Comparison of ENCODE assay signal across 8 mouse cellular contexts in the genomic region with DNA sequence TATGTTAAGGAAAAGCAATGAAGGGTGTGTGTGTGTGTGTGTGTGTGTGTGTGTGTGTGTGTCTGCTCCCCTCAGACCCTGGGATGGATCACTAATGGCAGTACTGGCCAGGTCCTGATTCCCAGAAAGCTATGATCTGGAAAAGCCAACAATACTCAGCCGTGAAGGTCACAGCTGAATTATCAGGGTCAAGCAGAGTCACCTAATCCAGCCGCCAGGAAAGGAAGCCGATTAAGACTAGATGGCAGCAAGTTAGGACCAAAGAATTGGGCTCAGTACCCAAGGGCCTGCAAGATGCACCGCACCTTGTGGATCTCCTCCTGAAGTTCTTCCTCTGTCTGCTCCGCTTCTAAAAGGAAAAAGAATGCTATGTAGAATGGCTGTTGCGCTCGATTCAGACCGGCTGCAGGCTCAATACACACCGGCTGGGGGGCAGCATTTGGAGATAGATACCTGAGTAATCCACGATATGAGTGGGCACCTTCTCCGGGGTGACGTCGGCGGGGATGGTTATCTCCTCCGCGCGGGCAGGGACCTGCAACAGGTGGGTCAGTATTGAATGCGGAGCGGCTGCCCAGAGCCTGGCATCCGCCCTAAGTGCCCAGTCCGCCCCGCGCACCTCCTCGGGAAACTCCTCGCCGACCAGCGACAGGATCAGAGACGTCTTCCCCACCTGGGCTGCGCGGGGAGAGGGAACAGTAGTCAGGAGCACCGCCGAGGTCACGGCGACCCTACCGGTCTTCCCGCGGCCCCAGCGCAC. TPM values are rescaled to one million over a fixed set of nuclear protein-coding genes. Genes with fewer than 3 reads are reported as not detected.
DNase-seq lines count a peak whose midpoint lies in the region; ATAC-seq and TF ChIP-seq lines count a peak whose summit lies in the region.

No protein-coding gene starts in this region.

- peak; percentile 37 for ATAC-seq in forebrain, embryonic 14.5 days
- 0 out of 2 replicates have a peak, but pooled peaks have one; percentile 1 for ATAC-seq in limb, embryonic 15.5 days (ENCODE audit: insufficient number of reproducible peaks, low FRiP score, low TSS enrichment, low read depth)
- ATAC-seq in granulocyte monocyte progenitor cell, adult 5-6 weeks (replicated peaks; ENCODE audit: poor library complexity, severe bottlenecking), result no peak

- H3K4me3 ChIP-seq in bone marrow, adult 2 months (replicated peaks; ENCODE audit: control insufficient read depth, low read depth, low read length), result peak overlapping the region; percentile 78
- peak overlapping the region; percentile 86 for H3K4me3 ChIP-seq in forebrain, embryonic 14.5 days (ENCODE audit: low read depth, low read length)
- peak overlapping the region; percentile 77 for H3K4me3 ChIP-seq in limb, embryonic 15.5 days
- peak overlapping the region; percentile 80 for H3K4me3 ChIP-seq in olfactory bulb, adult 2 months (ENCODE audit: insufficient read depth, low read depth, low read length)

- peak overlapping the region; percentile 86 for H3K9ac ChIP-seq in forebrain, embryonic 14.5 days (ENCODE audit: low read length)
- H3K9ac ChIP-seq in limb, embryonic 15.5 days, result peak overlapping the region; percentile 68

- TF ChIP-seq CTCF in bone marrow, adult 2 months (IDR thresholded peaks at IDR 0.05; ENCODE audit: control insufficient read depth, insufficient read depth, low read length), result no peak
- TF ChIP-seq CTCF in olfactory bulb, adult 2 months (IDR thresholded peaks at IDR 0.05; ENCODE audit: insufficient read depth, low read depth, low read length), result no peak

- no peaks in the 10 kb centered on the region for H3K9me3 ChIP-seq in forebrain, embryonic 14.5 days (replicated peaks; ENCODE audit: control insufficient read depth, low read length)
- no peaks in the 10 kb centered on the region for H3K9me3 ChIP-seq in limb, embryonic 15.5 days

- peaks cover 7% of the 10 kb centered on the region for H3K4me1 ChIP-seq in bone marrow, adult 2 months (ENCODE audit: control insufficient read depth, insufficient read depth, low read length)
- H3K4me1 ChIP-seq in forebrain, embryonic 14.5 days (ENCODE audit: control insufficient read depth, insufficient read depth, low read length), result peaks cover 6% of the 10 kb centered on the region
- peaks cover 18% of the 10 kb centered on the region for H3K4me1 ChIP-seq in limb, embryonic 15.5 days
- peaks cover 20% of the 10 kb centered on the region for H3K4me1 ChIP-seq in olfactory bulb, adult 2 months (ENCODE audit: control insufficient read depth, insufficient read depth, low read length)

- H3K27ac ChIP-seq in bone marrow, adult 2 months (ENCODE audit: control insufficient read depth, insufficient read depth, low read depth, low read length, poor library complexity), result peak overlapping the region; percentile 82
- peak overlapping the region; percentile 72; the same call in 1 of the 2 replicates for H3K27ac ChIP-seq in forebrain, embryonic 14.5 days (ENCODE audit: low read depth, low read length)
- H3K27ac ChIP-seq in limb, embryonic 15.5 days, result peak overlapping the region; percentile 89
- H3K27ac ChIP-seq in olfactory bulb, adult 2 months (ENCODE audit: insufficient read depth, low read depth, low read length), result peak overlapping the region; percentile 38; the same call in 1 of the 2 replicates

- peaks cover 61% of the 10 kb centered on the region for H3K36me3 ChIP-seq in forebrain, embryonic 14.5 days (ENCODE audit: control insufficient read depth, insufficient read depth, low read length)
- peaks cover 66% of the 10 kb centered on the region for H3K36me3 ChIP-seq in limb, embryonic 15.5 days

- no peaks in the 10 kb centered on the region for H3K27me3 ChIP-seq in forebrain, embryonic 14.5 days (replicated peaks; ENCODE audit: control insufficient read depth, insufficient read depth, low read length)
- no peaks in the 10 kb centered on the region for H3K27me3 ChIP-seq in limb, embryonic 15.5 days

- H3K4me2 ChIP-seq in forebrain, embryonic 14.5 days (ENCODE audit: low read length), result peak overlapping the region; percentile 81
- H3K4me2 ChIP-seq in limb, embryonic 15.5 days, result peak overlapping the region; percentile 62

- WGBS in bone marrow, adult 2 months, result 3% methylated on average over 38 of the region's 38 CpGs
- WGBS in forebrain, embryonic 14.5 days, result 7% methylated on average over 28 of the region's 38 CpGs
- WGBS in limb, embryonic 15.5 days, result 3% methylated on average over 35 of the region's 38 CpGs
- WGBS in olfactory bulb, adult 2 months, result under 1% methylated on average over 38 of the region's 38 CpGs

- peak; percentile 41 for DNase-seq in kidney, adult 9 months
- DNase-seq in kidney, adult 18-20 months, result no peak
- DNase-seq in forebrain, embryonic 14.5 days (ENCODE audit: low spot score), result peak; percentile 24
- DNase-seq in thymus, postnatal 4 days, result no peak

- no peak for TF ChIP-seq POLR2A in bone marrow, adult 2 months (IDR thresholded peaks at IDR 0.05; ENCODE audit: borderline replicate concordance, control insufficient read depth, low read depth, low read length)
- no peak for TF ChIP-seq POLR2A in olfactory bulb, adult 2 months (IDR thresholded peaks at IDR 0.05; ENCODE audit: insufficient read depth, low read depth, low read length)

RNA-seq across cellular contexts. Expression of gene Rhot2, which starts 0.8 kb away (rescaled TPM):
- 33.5 and 50.5 TPM in 2 replicates for polyA plus RNA-seq in bone marrow, adult 2 months (2011; ENCODE audit: insufficient read depth, insufficient read length, low replicate concordance, missing spikeins)
- polyA plus RNA-seq in forebrain, embryonic 14.5 days (2014; fragmentation: Nextera tagmentation; extraction: Ambion mirVana), result 9.6 and 11.3 TPM in 2 replicates
- 21.9 and 25.4 TPM in 2 replicates for polyA plus RNA-seq in limb, embryonic 15.5 days (2015; fragmentation: Nextera tagmentation; extraction: Ambion mirVana)
- not detected in 2 replicates for polyA plus RNA-seq in olfactory bulb, adult 2 months (2012; ENCODE audit: insufficient read depth, insufficient read length, low replicate concordance, missing spikeins)
- 28.3 and 35.5 TPM in 2 replicates for total RNA-seq in granulocyte monocyte progenitor cell, adult 5-6 weeks (2014; fragmentation: Nextera tagmentation)
- 11.9 and 17.8 TPM in 2 replicates for total RNA-seq in granulocyte monocyte progenitor cell, adult 5-6 weeks (2017)

RNA-seq across cellular contexts. Expression of gene Gm20683, which starts 2.3 kb away (rescaled TPM):
- 6.7 TPM in 1 of 2 replicates, not detected in the other for polyA plus RNA-seq in bone marrow, adult 2 months (2011; ENCODE audit: insufficient read depth, insufficient read length, low replicate concordance, missing spikeins)
- polyA plus RNA-seq in forebrain, embryonic 14.5 days (2014; fragmentation: Nextera tagmentation; extraction: Ambion mirVana), result 5.1 and 6.2 TPM in 2 replicates
- polyA plus RNA-seq in limb, embryonic 15.5 days (2015; fragmentation: Nextera tagmentation; extraction: Ambion mirVana), result 1.8 and 2.6 TPM in 2 replicates
- polyA plus RNA-seq in olfactory bulb, adult 2 months (2012; ENCODE audit: insufficient read depth, insufficient read length, low replicate concordance, missing spikeins), result not detected in 2 replicates
- 1.2 TPM in 1 of 2 replicates, not detected in the other for total RNA-seq in granulocyte monocyte progenitor cell, adult 5-6 weeks (2014; fragmentation: Nextera tagmentation)
- 0.41 and 1.2 TPM in 2 replicates for total RNA-seq in granulocyte monocyte progenitor cell, adult 5-6 weeks (2017)

RNA-seq across cellular contexts. Expression of gene Rhbdl1, which starts 6.7 kb away (rescaled TPM):
- 3.2 and 10.7 TPM in 2 replicates for polyA plus RNA-seq in bone marrow, adult 2 months (2011; ENCODE audit: insufficient read depth, insufficient read length, low replicate concordance, missing spikeins)
- polyA plus RNA-seq in forebrain, embryonic 14.5 days (2014; fragmentation: Nextera tagmentation; extraction: Ambion mirVana), result 33.6 and 35.4 TPM in 2 replicates
- polyA plus RNA-seq in limb, embryonic 15.5 days (2015; fragmentation: Nextera tagmentation; extraction: Ambion mirVana), result 1.8 and 2.6 TPM in 2 replicates
- not detected in 2 replicates for polyA plus RNA-seq in olfactory bulb, adult 2 months (2012; ENCODE audit: insufficient read depth, insufficient read length, low replicate concordance, missing spikeins)
- 1.1 and 3.0 TPM in 2 replicates for total RNA-seq in granulocyte monocyte progenitor cell, adult 5-6 weeks (2014; fragmentation: Nextera tagmentation)
- total RNA-seq in granulocyte monocyte progenitor cell, adult 5-6 weeks (2017), result not detected in 2 replicates

RNA-seq across cellular contexts. Expression of gene Stub1, which starts 10.6 kb away (rescaled TPM):
- 125 and 140 TPM in 2 replicates for polyA plus RNA-seq in bone marrow, adult 2 months (2011; ENCODE audit: insufficient read depth, insufficient read length, low replicate concordance, missing spikeins)
- 315 and 322 TPM in 2 replicates for polyA plus RNA-seq in forebrain, embryonic 14.5 days (2014; fragmentation: Nextera tagmentation; extraction: Ambion mirVana)
- polyA plus RNA-seq in limb, embryonic 15.5 days (2015; fragmentation: Nextera tagmentation; extraction: Ambion mirVana), result 346 and 387 TPM in 2 replicates
- polyA plus RNA-seq in olfactory bulb, adult 2 months (2012; ENCODE audit: insufficient read depth, insufficient read length, low replicate concordance, missing spikeins), result not detected in 2 replicates
- total RNA-seq in granulocyte monocyte progenitor cell, adult 5-6 weeks (2014; fragmentation: Nextera tagmentation), result 112 and 131 TPM in 2 replicates
- 99.3 and 101 TPM in 2 replicates for total RNA-seq in granulocyte monocyte progenitor cell, adult 5-6 weeks (2017)

RNA-seq across cellular contexts. Expression of gene Jmjd8, which starts 15.1 kb away (rescaled TPM):
- 8.8 and 13.4 TPM in 2 replicates for polyA plus RNA-seq in bone marrow, adult 2 months (2011; ENCODE audit: insufficient read depth, insufficient read length, low replicate concordance, missing spikeins)
- polyA plus RNA-seq in forebrain, embryonic 14.5 days (2014; fragmentation: Nextera tagmentation; extraction: Ambion mirVana), result 56.6 and 56.9 TPM in 2 replicates
- polyA plus RNA-seq in limb, embryonic 15.5 days (2015; fragmentation: Nextera tagmentation; extraction: Ambion mirVana), result 47.2 and 48.9 TPM in 2 replicates
- not detected in 2 replicates for polyA plus RNA-seq in olfactory bulb, adult 2 months (2012; ENCODE audit: insufficient read depth, insufficient read length, low replicate concordance, missing spikeins)
- total RNA-seq in granulocyte monocyte progenitor cell, adult 5-6 weeks (2014; fragmentation: Nextera tagmentation), result 19.5 and 23.1 TPM in 2 replicates
- total RNA-seq in granulocyte monocyte progenitor cell, adult 5-6 weeks (2017), result 15.2 and 23.4 TPM in 2 replicates

Comparison
In these comparisons a context has a peak if more than half of its experiments do, and no peak if none do; other contexts are left out.
1. DNase-seq: peak in kidney, adult 9 months (single experiment) and forebrain, embryonic 14.5 days (single experiment); none in kidney, adult 18-20 months (single experiment) and thymus, postnatal 4 days (single experiment).
2. H3K27ac ChIP-seq: peak in every context shown above with its lines; median percentile 89 in limb, embryonic 15.5 days; 82 in bone marrow, adult 2 months; 72 in forebrain, embryonic 14.5 days; 38 in olfactory bulb, adult 2 months.
3. Peak in every context shown above with its lines, with median percentiles within 50 percentile points of each other: H3K4me3 ChIP-seq.